In the genomic region with DNA sequence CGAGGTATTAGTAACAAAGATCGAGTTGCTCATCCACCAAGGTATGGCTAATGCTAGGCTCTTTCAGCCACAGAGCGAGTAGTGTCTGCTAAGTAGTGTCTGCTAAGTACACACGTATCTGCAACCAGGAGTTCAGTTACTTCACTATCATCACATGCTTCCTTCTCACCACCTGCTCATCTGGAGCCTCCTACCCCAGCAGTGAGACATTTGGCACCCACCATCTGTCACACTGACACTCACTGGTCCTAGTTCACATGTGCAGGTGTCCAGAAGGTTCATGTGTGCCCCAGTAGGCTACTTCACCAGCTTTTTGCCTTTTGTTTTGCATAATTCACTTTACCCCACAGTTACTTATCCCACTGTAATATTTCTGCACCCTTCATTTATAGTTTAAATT, we compare ENCODE assay signal across 25 mouse cellular contexts. TPM values are rescaled to one million over a fixed set of nuclear protein-coding genes. Genes with fewer than 3 reads are reported as not detected.
A peak's percentile ranks its signal among the peaks of the same experiment; 100 is the strongest.
DNase-seq lines count a peak whose midpoint lies in the region; ATAC-seq and TF ChIP-seq lines count a peak whose summit lies in the region.
"Had no signal": no experiment of that assay in that cellular context is flagged by ENCODE, and none has a peak within 500 bp of the region (broad histone marks: within the 10 kb centered on the region; RNA-seq: fewer than 3 reads in every experiment).

No protein-coding gene starts in this region.

- TF ChIP-seq POLR2A in thymus, adult 2 months (IDR thresholded peaks at IDR 0.05; ENCODE audit: control insufficient read depth, extremely low read depth, insufficient read depth, low read length, poor library complexity) = no peak

- no peak for TF ChIP-seq CTCF in thymus, adult 2 months (IDR thresholded peaks at IDR 0.05; ENCODE audit: borderline replicate concordance, control insufficient read depth, extremely low read depth, insufficient read depth, low read length, poor library complexity)

- 63% methylated on average over 4 of the region's 4 CpGs for WGBS in liver, embryonic 13.5 days (ENCODE audit: insufficient replicate concordance)
- WGBS in thymus, adult 2 months = 58% methylated on average over 4 of the region's 4 CpGs
- WGBS in forebrain, embryonic 13.5 days = 91% methylated on average over 4 of the region's 4 CpGs

- no peaks in the 10 kb centered on the region for H3K27me3 ChIP-seq in liver, embryonic 13.5 days
- no peaks in the 10 kb centered on the region for H3K27me3 ChIP-seq in thymus, adult 2 months (ENCODE audit: control insufficient read depth, insufficient read depth, low read length)
- H3K27me3 ChIP-seq in forebrain, embryonic 13.5 days = no peaks in the 10 kb centered on the region
- H3K27me3 ChIP-seq: embryonic facial prominence, embryonic 15.5 days; forebrain, embryonic 12.5 days; heart, embryonic 12.5 days; kidney, embryonic 15.5 days; limb, embryonic 13.5 days; liver, embryonic 15.5 days; lung, embryonic 15.5 days; midbrain, embryonic 15.5 days had no signal

- no peaks in the 10 kb centered on the region for H3K9me3 ChIP-seq in liver, embryonic 13.5 days (replicated peaks)
- H3K9me3 ChIP-seq in forebrain, embryonic 13.5 days (replicated peaks) = no peaks in the 10 kb centered on the region
- H3K9me3 ChIP-seq: embryonic facial prominence, embryonic 10.5 days; embryonic facial prominence, embryonic 15.5 days; forebrain, embryonic 12.5 days; heart, embryonic 12.5 days; kidney, embryonic 15.5 days; limb, embryonic 13.5 days; liver, embryonic 15.5 days; lung, embryonic 15.5 days; midbrain, embryonic 15.5 days had no signal

- DNase-seq in liver, embryonic 13.5 days = no peak
- no peak for DNase-seq in liver
- peak; percentile 32 for DNase-seq in thymus, adult 2 months
- DNase-seq in thymus, postnatal 4 days = no peak
- DNase-seq in brain, adult 2 months (ENCODE audit: low read depth, low spot score) = peak; percentile 45
- peak; percentile 39 for DNase-seq in thymus, postnatal 25 days
- DNase-seq: adrenal gland, adult 8-10 months; B cell, adult 2 months; cerebellum, adult 8-10 months; cerebellum, postnatal 25 days; gastrocnemius, postnatal 25 days; kidney, adult 18-20 months; lung, postnatal 36 days had no signal

- no peaks in the 10 kb centered on the region; the same call in 1 of the 2 replicates for H3K36me3 ChIP-seq in liver, embryonic 13.5 days
- no peaks in the 10 kb centered on the region for H3K36me3 ChIP-seq in thymus, adult 2 months (ENCODE audit: control insufficient read depth, insufficient read depth, low read length)
- no peaks in the 10 kb centered on the region for H3K36me3 ChIP-seq in forebrain, embryonic 13.5 days (ENCODE audit: poor library complexity, severe bottlenecking)
- H3K36me3 ChIP-seq: embryonic facial prominence, embryonic 15.5 days; forebrain, embryonic 12.5 days; heart, embryonic 12.5 days; limb, embryonic 13.5 days; liver, embryonic 15.5 days; lung, embryonic 15.5 days; midbrain, embryonic 15.5 days had no signal

- no peak for ATAC-seq in liver, embryonic 13.5 days (ENCODE audit: low read depth)
- ATAC-seq in forebrain, embryonic 13.5 days = no peak
- ATAC-seq: midbrain, embryonic 15.5 days had no signal

- H3K4me2 ChIP-seq in liver, embryonic 13.5 days = no peak overlapping the region
- H3K4me2 ChIP-seq in forebrain, embryonic 13.5 days = no peak overlapping the region
- H3K4me2 ChIP-seq: embryonic facial prominence, embryonic 15.5 days; forebrain, embryonic 12.5 days; heart, embryonic 12.5 days; hindbrain, embryonic 14.5 days; kidney, embryonic 15.5 days; limb, embryonic 13.5 days; liver, embryonic 15.5 days; lung, embryonic 15.5 days; midbrain, embryonic 15.5 days had no signal

- no peak overlapping the region for H3K4me3 ChIP-seq in liver, embryonic 13.5 days (replicated peaks)
- H3K4me3 ChIP-seq in thymus, adult 2 months (ENCODE audit: control insufficient read depth, insufficient read depth, low read length) = no peak overlapping the region
- no peak overlapping the region for H3K4me3 ChIP-seq in forebrain, embryonic 13.5 days
- H3K4me3 ChIP-seq: embryonic facial prominence, embryonic 10.5 days; embryonic facial prominence, embryonic 15.5 days; forebrain, embryonic 12.5 days; heart, embryonic 12.5 days; kidney, embryonic 15.5 days; left cerebral cortex, adult 2 months; limb, embryonic 13.5 days; liver, embryonic 15.5 days; lung, embryonic 15.5 days; midbrain, embryonic 15.5 days had no signal

- no peak overlapping the region for H3K9ac ChIP-seq in liver, embryonic 13.5 days
- H3K9ac ChIP-seq in forebrain, embryonic 13.5 days = no peak overlapping the region
- H3K9ac ChIP-seq: embryonic facial prominence, embryonic 15.5 days; forebrain, embryonic 12.5 days; heart, embryonic 12.5 days; hindbrain, embryonic 14.5 days; kidney, embryonic 15.5 days; limb, embryonic 13.5 days; liver, embryonic 15.5 days; lung, embryonic 15.5 days; midbrain, embryonic 15.5 days had no signal

- H3K27ac ChIP-seq in liver, embryonic 13.5 days = peak overlapping the region; percentile 24; the same call in 1 of the 2 replicates
- no peak overlapping the region for H3K27ac ChIP-seq in thymus, adult 2 months (ENCODE audit: control insufficient read depth, insufficient read depth, low read length)
- no peak overlapping the region for H3K27ac ChIP-seq in forebrain, embryonic 13.5 days
- H3K27ac ChIP-seq: embryonic facial prominence, embryonic 10.5 days; embryonic facial prominence, embryonic 15.5 days; forebrain, embryonic 12.5 days; hindbrain, embryonic 14.5 days; kidney, embryonic 15.5 days; left cerebral cortex, adult 2 months; limb, embryonic 13.5 days; liver, embryonic 15.5 days; lung, embryonic 15.5 days; midbrain, embryonic 15.5 days had no signal

- peaks cover 96% of the 10 kb centered on the region for H3K4me1 ChIP-seq in liver, embryonic 13.5 days (replicated peaks)
- H3K4me1 ChIP-seq in thymus, adult 2 months (replicated peaks; ENCODE audit: control insufficient read depth, insufficient read depth, low read length) = peaks cover 23% of the 10 kb centered on the region
- H3K4me1 ChIP-seq in forebrain, embryonic 13.5 days = peaks cover 62% of the 10 kb centered on the region

RNA-seq across cellular contexts. Expression of a gene that starts 8.0 kb away (rescaled TPM):
- 9.0 and 10.5 TPM in 2 replicates for polyA plus RNA-seq in liver, embryonic 13.5 days (2015; fragmentation: Nextera tagmentation; extraction: Ambion mirVana)
- polyA plus RNA-seq in thymus, adult 2 months (2012; rRNA removed) = 47.8 and 51.1 TPM in 2 replicates
- polyA plus RNA-seq in forebrain, embryonic 13.5 days (2015; fragmentation: Nextera tagmentation; extraction: Ambion mirVana) = 24.8 and 26.7 TPM in 2 replicates

RNA-seq across cellular contexts. Expression of a gene that starts 29.2 kb away (rescaled TPM):
- 0.37 and 0.39 TPM in 2 replicates for polyA plus RNA-seq in liver, embryonic 13.5 days (2015; fragmentation: Nextera tagmentation; extraction: Ambion mirVana)
- polyA plus RNA-seq in thymus, adult 2 months (2012; rRNA removed) = 17.8 and 19.2 TPM in 2 replicates
- 3.0 and 3.3 TPM in 2 replicates for polyA plus RNA-seq in forebrain, embryonic 13.5 days (2015; fragmentation: Nextera tagmentation; extraction: Ambion mirVana)

Comparison
In these comparisons a context has a peak if more than half of its experiments do, and no peak if none do; other contexts are left out.
1. DNase-seq: peak in thymus, adult 2 months (single experiment), brain, adult 2 months (single experiment) and thymus, postnatal 25 days (single experiment); none in liver, embryonic 13.5 days (single experiment), liver (single experiment) and thymus, postnatal 4 days (single experiment).